Mouse (Mus musculus) MEL (cell line): Measurements from ENCODE around the gene Ric8b.

Source experiments
- CTCF ChIP-seq, 3 experiments: IDR thresholded peaks in 2 of 3; conservative IDR thresholded peaks in 1 of 3; 2 replicates each; pipeline ENCODE4 v1.5.1; 2011 to 2012; ENCODE audit warnings: low read length in 3 of 3, low read depth in 2 of 3, mild to moderate bottlenecking in 2 of 3, improper control_type of control experiment in 1 of 3, inconsistent platforms in 1 of 3, mixed read lengths in 1 of 3, moderate library complexity in 1 of 3; ENCODE audit not compliant: control insufficient read depth in 1 of 3, insufficient read depth in 1 of 3, poor library complexity in 1 of 3, severe bottlenecking in 1 of 3
- ETS1 ChIP-seq: IDR thresholded peaks from 2 replicates; pipeline ENCODE4 v1.6.1; 2012; ENCODE audit warnings: low read depth, mild to moderate bottlenecking, inconsistent platforms, low read length, improper control_type of control experiment, moderate library complexity
- GATA1 ChIP-seq: IDR thresholded peaks from 2 replicates; pipeline ENCODE4 v1.6.1; 2011; ENCODE audit warnings: low read depth, low read length, improper control_type of control experiment
- MAZ ChIP-seq: IDR thresholded peaks from 2 replicates; pipeline ENCODE4 v1.6.1; 2012; ENCODE audit warnings: low read depth, mild to moderate bottlenecking, inconsistent platforms, low read length, improper control_type of control experiment
- POLR2A ChIP-seq, 2 experiments: IDR thresholded peaks; 2 replicates each; pipeline ENCODE4 v1.6.1; 2011 to 2012; ENCODE audit warnings: low read length in 2 of 2, mild to moderate bottlenecking in 2 of 2, control low read depth in 1 of 2, improper control_type of control experiment in 1 of 2, low read depth in 1 of 2, moderate library complexity in 1 of 2; ENCODE audit not compliant: control insufficient read depth in 1 of 2, insufficient read depth in 1 of 2, poor library complexity in 1 of 2
- POLR2AphosphoS5 ChIP-seq: IDR thresholded peaks from 2 replicates; pipeline ENCODE4 v1.6.1; 2012; ENCODE audit warnings: low read depth, borderline replicate concordance, mild to moderate bottlenecking, inconsistent platforms, low read length, moderate library complexity, mixed read lengths
- ZNF384 ChIP-seq: IDR thresholded peaks from 2 replicates; pipeline ENCODE4 v1.6.1; 2012; ENCODE audit warnings: low read depth, mild to moderate bottlenecking, inconsistent platforms, low read length, improper control_type of control experiment

DNA sequence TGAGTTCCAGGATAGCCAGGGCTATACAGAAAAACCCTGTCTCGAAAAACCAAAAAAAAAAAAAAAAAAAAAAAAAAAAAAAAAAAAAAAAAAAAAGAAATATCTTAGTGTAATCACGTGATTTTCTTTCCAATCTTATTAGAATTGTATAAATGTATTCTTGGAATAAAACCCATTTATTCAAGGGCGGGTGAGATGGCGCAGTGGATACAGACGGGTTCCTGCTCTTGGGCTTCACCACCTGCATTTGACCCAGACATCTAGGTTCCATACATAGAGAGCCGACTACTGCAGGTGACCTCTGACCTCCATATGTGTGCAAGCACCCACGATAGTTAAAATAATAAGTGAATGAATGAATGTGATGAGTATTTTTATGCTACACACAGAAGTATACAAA lies 65.3 kb downstream of the Ric8b start:
- no peak for TF ChIP-seq POLR2A (IDR thresholded peaks at IDR 0.05; ENCODE audit: control insufficient read depth in 1 of 2, insufficient read depth in 1 of 2, low read depth in 1 of 2, low read length in 2 of 2, poor library complexity in 1 of 2)
- TF ChIP-seq ZNF384, result no peak
- no peak for TF ChIP-seq GATA1
- no peak for TF ChIP-seq CTCF (IDR thresholded peaks at IDR 0.05 in 2 of 3, conservative IDR thresholded peaks at IDR 0.05 in 1 of 3; ENCODE audit: control insufficient read depth in 1 of 3, insufficient read depth in 1 of 3, low read depth in 2 of 3, low read length in 3 of 3, poor library complexity in 1 of 3, severe bottlenecking in 1 of 3)
- no peak for TF ChIP-seq POLR2AphosphoS5
- no peak for TF ChIP-seq MAZ
- TF ChIP-seq ETS1, result no peak
